Mouse (Mus musculus): ENCODE measurements around the gene Sync. TPM values are rescaled to one million over a fixed set of nuclear protein-coding genes. Genes with fewer than 3 reads are reported as not detected.

Gene Sync
- total and polyA plus RNA-seq, 2 experiments from 2014 or later, result 1.9 to 2.0 TPM

DNA sequence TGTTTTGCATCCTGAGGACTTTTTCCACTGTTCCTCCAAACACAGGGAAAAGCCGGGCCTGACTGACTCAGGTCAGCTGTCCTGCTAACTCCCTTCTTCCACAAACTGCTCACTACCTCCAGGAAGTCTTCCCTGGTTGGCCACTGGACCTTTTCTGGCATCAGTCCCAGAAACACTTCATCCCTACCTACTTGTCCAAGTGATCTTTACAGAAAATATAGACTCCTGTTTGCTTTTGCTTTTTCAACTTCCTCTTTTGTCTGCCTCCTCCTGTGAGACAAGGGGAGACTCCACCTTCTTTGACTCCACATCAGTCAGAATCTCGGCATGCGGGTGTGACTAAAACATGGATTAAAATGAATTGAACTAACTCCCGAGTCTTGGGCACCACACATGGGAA is 42.6 kb upstream of the Sync start:
- WGBS, result 53% methylated on average over 4 of the region's 4 CpGs
- ATAC-seq (no peak), DNase-seq (ENCODE audit: low spot score) (no peak)
- Histone ChIP-seq H3K9me3 (ENCODE audit: low read length) (no peaks in the 10 kb centered on the region), H3K4me3 (ENCODE audit: low read length) (no peak overlapping the region), H3K9ac (replicated peaks; ENCODE audit: low read length) (no peak overlapping the region), H3K4me2 (ENCODE audit: low read depth, low read length) (no peak overlapping the region), H3K4me1 (ENCODE audit: insufficient read depth, low read length) (peaks cover 8% of the 10 kb centered on the region; the same call in 1 of the 2 replicates), H3K27me3 (ENCODE audit: insufficient read depth, low read length) (0 out of 2 replicates have a peak, but pooled peaks cover 9% of the 10 kb centered on the region), H3K27ac (no peak overlapping the region), H3K36me3 (ENCODE audit: insufficient read depth, low read length) (no peaks in the 10 kb centered on the region)
- TF ChIP-seq CTCF (IDR thresholded peaks at IDR 0.05; ENCODE audit: low read depth), result no peak

DNA sequence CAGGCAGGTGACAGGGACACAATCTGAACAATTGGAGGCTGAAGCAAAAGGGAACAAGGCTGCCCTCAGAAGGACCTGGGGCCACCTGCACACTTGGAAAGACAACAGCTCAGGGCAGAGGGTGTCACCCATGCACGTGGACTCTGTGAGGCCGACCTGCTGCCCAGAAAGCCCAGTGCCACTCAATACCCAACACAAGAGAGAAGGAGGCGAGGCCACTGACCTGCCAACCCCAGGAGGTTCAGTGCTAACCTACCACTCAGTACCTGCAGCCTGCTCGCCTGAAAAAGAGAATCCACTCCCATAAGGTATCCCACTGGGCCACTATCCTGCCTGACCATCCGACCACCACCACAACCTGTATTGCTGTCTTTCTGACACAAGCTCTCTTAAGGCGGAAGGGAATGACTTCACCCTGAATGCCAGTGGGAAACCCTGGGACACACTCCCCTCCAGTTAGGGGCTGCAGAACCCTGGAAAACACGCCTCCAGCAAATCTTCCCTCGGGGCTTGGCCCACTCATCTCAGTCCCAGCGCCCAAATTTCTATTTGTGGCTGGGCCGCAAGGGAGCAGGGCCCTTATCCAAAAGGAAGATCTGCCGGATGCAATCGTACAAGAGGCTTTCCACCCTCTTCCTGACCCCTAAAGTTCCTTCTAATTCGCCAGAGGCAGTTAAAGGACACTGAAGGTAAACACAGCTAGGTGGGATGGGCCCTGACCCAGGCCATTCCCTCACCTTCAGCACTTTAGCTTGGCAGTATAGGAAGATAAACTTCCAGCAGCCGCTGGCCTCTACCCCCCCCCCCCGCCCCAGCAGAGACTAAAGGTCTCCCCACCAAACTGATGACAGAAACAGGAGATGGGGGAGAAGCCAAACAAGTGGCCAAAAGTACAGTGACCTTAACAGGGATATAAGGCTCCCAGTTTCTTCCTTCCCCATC is 40.8 kb upstream of the Sync start:
- ATAC-seq (no peak), DNase-seq (ENCODE audit: low spot score) (no peak)
- 54% methylated on average over 15 of the region's 15 CpGs for WGBS
- no peak overlapping the region for H3K4me3 ChIP-seq (ENCODE audit: low read length)
- no peak for TF ChIP-seq CTCF (IDR thresholded peaks at IDR 0.05; ENCODE audit: low read depth)
- H3K4me1 ChIP-seq (ENCODE audit: insufficient read depth, low read length), result peaks cover 7% of the 10 kb centered on the region; the same call in 1 of the 2 replicates
- no peak overlapping the region for H3K27ac ChIP-seq
- H3K9me3 ChIP-seq (ENCODE audit: low read length), result no peaks in the 10 kb centered on the region
- no peaks in the 10 kb centered on the region for H3K36me3 ChIP-seq (ENCODE audit: insufficient read depth, low read length)
- 0 out of 2 replicates have a peak, but pooled peaks cover 16% of the 10 kb centered on the region for H3K27me3 ChIP-seq (ENCODE audit: insufficient read depth, low read length)
- no peak overlapping the region for H3K9ac ChIP-seq (replicated peaks; ENCODE audit: low read length)
- H3K4me2 ChIP-seq (ENCODE audit: low read depth, low read length), result 0 out of 2 replicates have a peak overlapping the region, but pooled peaks have one; percentile 5

DNA sequence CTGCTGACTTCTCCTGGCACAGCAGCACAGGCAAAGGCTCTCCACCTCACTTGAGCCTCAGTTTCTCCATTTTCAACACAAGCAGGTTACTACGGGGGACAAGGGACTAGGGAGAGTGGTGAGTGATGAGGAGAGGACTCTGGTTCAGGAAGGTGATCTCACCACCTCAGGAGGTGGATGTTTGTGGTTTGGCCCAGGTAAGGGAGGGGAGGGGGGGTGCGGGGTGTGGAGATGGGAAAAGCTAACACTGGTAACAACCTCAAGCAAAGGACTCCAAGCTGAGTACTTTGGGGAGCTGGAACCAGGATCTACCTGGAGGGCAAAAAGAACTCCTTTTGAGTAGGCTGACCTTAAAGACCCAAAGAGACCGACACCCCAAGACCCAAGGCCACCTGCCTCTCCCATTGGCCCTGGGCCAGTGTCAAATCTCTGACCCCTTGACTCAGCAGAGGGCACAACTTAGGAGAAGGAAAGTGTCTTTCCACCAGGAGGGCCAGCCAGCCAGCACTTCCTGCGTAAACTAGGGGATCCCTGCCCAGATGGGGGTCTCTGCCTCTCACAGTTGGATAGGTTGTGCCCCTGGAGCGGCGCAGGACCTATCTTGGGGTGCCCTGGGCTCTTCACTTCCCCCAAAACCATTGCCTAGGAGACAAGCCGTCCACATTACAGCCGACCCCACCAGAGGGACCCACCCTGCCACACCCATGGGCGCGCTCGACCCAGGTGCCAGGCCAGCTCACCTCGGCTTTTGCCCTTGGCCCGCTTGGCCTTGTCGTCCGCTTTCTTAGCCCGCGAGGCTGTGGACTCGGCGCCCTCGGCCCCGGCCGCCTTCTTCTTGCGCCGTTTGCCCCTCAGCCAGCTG is 39.8 kb upstream of the Sync start:
- peak overlapping the region; percentile 57 for H3K9ac ChIP-seq (replicated peaks; ENCODE audit: low read length)
- 0 out of 2 replicates have a peak, but pooled peaks cover 16% of the 10 kb centered on the region for H3K27me3 ChIP-seq (ENCODE audit: insufficient read depth, low read length)
- peak overlapping the region; percentile 54 for H3K4me3 ChIP-seq (ENCODE audit: low read length)
- no peak overlapping the region for H3K27ac ChIP-seq
- DNase-seq (ENCODE audit: low spot score) (no peak), ATAC-seq (no peak)
- H3K9me3 ChIP-seq (ENCODE audit: low read length), result no peaks in the 10 kb centered on the region
- 0 out of 2 replicates have a peak, but pooled peaks cover 3% of the 10 kb centered on the region for H3K4me1 ChIP-seq (ENCODE audit: insufficient read depth, low read length)
- H3K4me2 ChIP-seq (ENCODE audit: low read depth, low read length), result peak overlapping the region; percentile 98
- no peaks in the 10 kb centered on the region for H3K36me3 ChIP-seq (ENCODE audit: insufficient read depth, low read length)
- no peak for TF ChIP-seq CTCF (IDR thresholded peaks at IDR 0.05; ENCODE audit: low read depth)
- 11% methylated on average over 24 of the region's 24 CpGs for WGBS

DNA sequence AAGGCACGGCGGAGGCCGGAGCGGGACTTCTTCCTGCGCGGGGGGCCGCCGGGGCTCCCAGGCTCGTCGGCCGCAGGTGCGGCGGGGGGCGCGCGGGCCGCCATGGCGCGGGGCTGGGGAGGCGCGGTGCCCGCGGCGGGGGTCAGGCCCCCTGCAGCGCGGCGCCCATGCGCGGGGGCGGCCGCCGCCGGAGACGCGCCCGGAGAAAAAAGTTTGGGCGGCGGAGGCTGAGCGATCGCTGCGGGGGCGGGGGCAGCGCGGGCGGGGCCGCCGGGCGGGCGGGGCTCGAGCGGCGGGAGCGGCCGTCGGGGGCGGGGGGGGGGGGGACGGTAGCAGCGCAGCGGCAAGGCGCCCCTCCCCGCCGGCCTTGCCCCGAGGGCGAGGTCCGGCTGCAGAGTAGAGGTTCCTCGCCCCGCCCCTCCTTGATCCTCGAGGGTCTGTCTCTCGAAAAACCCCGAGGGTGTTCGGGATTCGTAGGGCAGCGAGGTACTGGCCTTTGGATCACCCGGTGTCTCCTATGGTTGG is 39.1 kb upstream of the Sync start:
- WGBS, result under 1% methylated on average over 34 of the region's 74 CpGs
- Histone ChIP-seq H3K27me3 (ENCODE audit: insufficient read depth, low read length) (0 out of 2 replicates have a peak, but pooled peaks cover 16% of the 10 kb centered on the region), H3K4me3 (ENCODE audit: low read length) (peak overlapping the region; percentile 54), H3K27ac (no peak overlapping the region), H3K9me3 (ENCODE audit: low read length) (no peaks in the 10 kb centered on the region), H3K4me1 (ENCODE audit: insufficient read depth, low read length) (0 out of 2 replicates have a peak, but pooled peaks cover 3% of the 10 kb centered on the region), H3K4me2 (ENCODE audit: low read depth, low read length) (peak overlapping the region; percentile 98), H3K9ac (replicated peaks; ENCODE audit: low read length) (peak overlapping the region; percentile 57), H3K36me3 (ENCODE audit: insufficient read depth, low read length) (no peaks in the 10 kb centered on the region)
- TF ChIP-seq CTCF (IDR thresholded peaks at IDR 0.05; ENCODE audit: low read depth), result no peak
- no peak for DNase-seq (ENCODE audit: low spot score)
- no peak for ATAC-seq

DNA sequence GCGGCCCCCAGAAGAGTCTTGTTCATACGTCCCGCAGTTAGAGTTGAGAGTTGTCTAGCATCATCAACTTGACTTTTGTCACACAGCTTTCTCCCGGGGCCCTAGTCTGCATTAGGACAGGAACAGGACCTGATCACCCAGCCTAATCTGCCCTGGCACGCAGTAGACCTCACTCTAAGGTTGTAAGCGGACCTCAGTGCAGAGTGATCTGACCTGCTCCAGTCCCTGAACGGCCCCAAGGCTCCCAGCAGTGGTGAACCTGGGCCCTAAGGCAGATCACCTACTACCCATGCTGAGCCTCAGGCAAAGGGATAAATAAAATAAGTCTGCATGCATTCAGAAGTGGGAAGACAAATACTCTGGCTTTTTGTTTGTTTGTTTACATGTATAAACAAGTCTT is 38.1 kb upstream of the Sync start:
- ATAC-seq, result no peak

More for the DNA sequence above, 38.1 kb upstream of the Sync start:
- Histone ChIP-seq H3K4me1 (ENCODE audit: insufficient read depth, low read length) (0 out of 2 replicates have a peak, but pooled peaks cover 3% of the 10 kb centered on the region), H3K27me3 (ENCODE audit: insufficient read depth, low read length) (0 out of 2 replicates have a peak, but pooled peaks cover 16% of the 10 kb centered on the region), H3K9me3 (ENCODE audit: low read length) (no peaks in the 10 kb centered on the region), H3K36me3 (ENCODE audit: insufficient read depth, low read length) (no peaks in the 10 kb centered on the region), H3K27ac (no peak overlapping the region), H3K4me3 (ENCODE audit: low read length) (no peak overlapping the region), H3K9ac (replicated peaks; ENCODE audit: low read length) (no peak overlapping the region), H3K4me2 (ENCODE audit: low read depth, low read length) (no peak overlapping the region)
- no peak for DNase-seq (ENCODE audit: low spot score)
- TF ChIP-seq CTCF (IDR thresholded peaks at IDR 0.05; ENCODE audit: low read depth), result no peak
- WGBS, result 43% methylated on average over 7 of the region's 7 CpGs
